Mouse (Mus musculus): ENCODE measurements at regions not wholly inside any gene's neighbourhood (a gene's known extent, or its start where the extent isn't known, plus 50 kb on each side); places are given as distances from the start of the nearest gene placed in this dataset.
A peak's percentile ranks its signal among the peaks of the same experiment; 100 is the strongest.

- peak overlapping the region; percentile 70 for H3K4me3 ChIP-seq (ENCODE audit: control insufficient read depth, insufficient read depth, low read length)
- H3K27me3 ChIP-seq (ENCODE audit: control insufficient read depth, insufficient read depth, low read length) = no peaks in the 10 kb centered on the region
- TF ChIP-seq POLR2A (IDR thresholded peaks at IDR 0.05; ENCODE audit: control insufficient read depth, extremely low read depth, insufficient read depth, low read length, poor library complexity) (peak; percentile 83), CTCF (IDR thresholded peaks at IDR 0.05; ENCODE audit: borderline replicate concordance, control insufficient read depth, extremely low read depth, insufficient read depth, low read length, poor library complexity) (peak; percentile 50; the same call in 1 of the 2 replicates)
- under 1% methylated on average over 58 of the region's 58 CpGs for WGBS
- no peaks in the 10 kb centered on the region for H3K36me3 ChIP-seq (ENCODE audit: control insufficient read depth, insufficient read depth, low read length)
- H3K27ac ChIP-seq (ENCODE audit: control insufficient read depth, insufficient read depth, low read length) = peak overlapping the region; percentile 88
- peaks cover 4% of the 10 kb centered on the region for H3K4me1 ChIP-seq (replicated peaks; ENCODE audit: control insufficient read depth, insufficient read depth, low read length)
- DNase-seq = peak; percentile 100
Measured at GRCm38 (mm10) chr15:85634322-85635141, 52.3 kb upstream of the Wnt7b start.

GRCm38 (mm10) chr15:85635425-85635824 is 53.2 kb upstream of the Wnt7b start:
- no peaks in the 10 kb centered on the region for H3K36me3 ChIP-seq (ENCODE audit: control insufficient read depth, insufficient read depth, low read length)
- H3K4me1 ChIP-seq (replicated peaks; ENCODE audit: control insufficient read depth, insufficient read depth, low read length) = peaks cover 4% of the 10 kb centered on the region
- H3K27me3 ChIP-seq (ENCODE audit: control insufficient read depth, insufficient read depth, low read length) = no peaks in the 10 kb centered on the region
- 87% methylated on average over 6 of the region's 6 CpGs for WGBS
- no peak for DNase-seq
- no peak for TF ChIP-seq CTCF (IDR thresholded peaks at IDR 0.05; ENCODE audit: borderline replicate concordance, control insufficient read depth, extremely low read depth, insufficient read depth, low read length, poor library complexity)
- TF ChIP-seq POLR2A (IDR thresholded peaks at IDR 0.05; ENCODE audit: control insufficient read depth, extremely low read depth, insufficient read depth, low read length, poor library complexity) = no peak
- peak overlapping the region; percentile 88; the same call in 1 of the 2 replicates for H3K27ac ChIP-seq (ENCODE audit: control insufficient read depth, insufficient read depth, low read length)
- H3K4me3 ChIP-seq (ENCODE audit: control insufficient read depth, insufficient read depth, low read length) = no peak overlapping the region

DNA sequence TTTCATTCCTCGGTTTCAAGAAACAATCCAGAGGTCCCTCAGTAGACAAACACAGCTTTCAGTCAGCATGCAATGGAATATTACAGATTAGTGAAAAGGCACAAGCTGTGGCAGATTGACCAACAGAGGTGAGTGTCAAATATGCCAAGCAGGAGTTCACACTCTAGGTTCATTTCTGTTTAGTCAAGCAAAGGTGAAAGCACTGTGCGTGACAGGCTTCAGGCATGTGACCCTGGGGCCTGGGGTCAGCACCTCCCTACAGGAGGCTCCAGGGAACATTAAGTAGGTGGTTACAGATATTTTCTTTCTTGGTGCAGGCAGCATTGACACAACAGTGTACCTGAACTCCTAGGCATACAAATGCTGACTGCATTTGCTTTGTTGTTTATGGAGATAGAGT is 57.3 kb upstream of the Wnt7b start:
- WGBS = 100% methylated on average over 2 of the region's 2 CpGs
- DNase-seq = no peak
- TF ChIP-seq CTCF (IDR thresholded peaks at IDR 0.05; ENCODE audit: borderline replicate concordance, control insufficient read depth, extremely low read depth, insufficient read depth, low read length, poor library complexity) = no peak
- no peak for TF ChIP-seq POLR2A (IDR thresholded peaks at IDR 0.05; ENCODE audit: control insufficient read depth, extremely low read depth, insufficient read depth, low read length, poor library complexity)

GRCm38 (mm10) chr15:85641120-85642080 is 59.1 kb upstream of the Wnt7b start:
- peaks cover 6% of the 10 kb centered on the region for H3K4me1 ChIP-seq (replicated peaks; ENCODE audit: control insufficient read depth, insufficient read depth, low read length)
- no peak for DNase-seq
- H3K27ac ChIP-seq (ENCODE audit: control insufficient read depth, insufficient read depth, low read length) = no peak overlapping the region

More for the DNA sequence above, 57.3 kb upstream of the Wnt7b start:
- Histone ChIP-seq H3K27me3 (ENCODE audit: control insufficient read depth, insufficient read depth, low read length) (no peaks in the 10 kb centered on the region), H3K4me3 (ENCODE audit: control insufficient read depth, insufficient read depth, low read length) (no peak overlapping the region), H3K27ac (ENCODE audit: control insufficient read depth, insufficient read depth, low read length) (no peak overlapping the region), H3K4me1 (replicated peaks; ENCODE audit: control insufficient read depth, insufficient read depth, low read length) (peaks cover 4% of the 10 kb centered on the region), H3K36me3 (ENCODE audit: control insufficient read depth, insufficient read depth, low read length) (no peaks in the 10 kb centered on the region)

DNA sequence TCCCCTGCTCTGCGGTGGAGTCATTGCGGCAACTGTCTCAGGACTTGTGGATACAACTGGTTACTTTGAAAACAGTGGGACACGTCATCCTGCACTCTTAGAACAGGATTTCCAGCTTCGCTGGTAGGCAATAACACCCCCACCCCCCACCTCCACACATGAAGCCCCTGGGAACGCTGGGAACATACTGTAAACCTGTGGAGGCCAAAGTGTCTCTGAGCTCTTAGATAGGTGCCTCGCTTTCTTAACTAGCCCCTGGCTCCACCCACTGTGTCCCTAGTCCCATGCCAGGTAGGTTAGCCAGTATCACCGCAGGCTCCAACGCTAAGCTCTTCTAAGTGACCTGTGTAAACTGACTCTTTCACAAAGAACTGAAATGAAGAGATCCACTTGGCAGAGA is 63.1 kb upstream of the Wnt7b start:
- H3K27ac ChIP-seq (ENCODE audit: control insufficient read depth, insufficient read depth, low read length) = peak overlapping the region; percentile 56; the same call in 1 of the 2 replicates
- no peaks in the 10 kb centered on the region for H3K36me3 ChIP-seq (ENCODE audit: control insufficient read depth, insufficient read depth, low read length)
- H3K4me3 ChIP-seq (ENCODE audit: control insufficient read depth, insufficient read depth, low read length) = peak overlapping the region; percentile 74
- no peak for DNase-seq
- 62% methylated on average over 8 of the region's 8 CpGs for WGBS
- TF ChIP-seq CTCF (IDR thresholded peaks at IDR 0.05; ENCODE audit: borderline replicate concordance, control insufficient read depth, extremely low read depth, insufficient read depth, low read length, poor library complexity) = no peak
- no peak for TF ChIP-seq POLR2A (IDR thresholded peaks at IDR 0.05; ENCODE audit: control insufficient read depth, extremely low read depth, insufficient read depth, low read length, poor library complexity)
- H3K4me1 ChIP-seq (replicated peaks; ENCODE audit: control insufficient read depth, insufficient read depth, low read length) = peaks cover 32% of the 10 kb centered on the region
- H3K27me3 ChIP-seq (ENCODE audit: control insufficient read depth, insufficient read depth, low read length) = no peaks in the 10 kb centered on the region

More at GRCm38 (mm10) chr15:85641120-85642080, 59.1 kb upstream of the Wnt7b start:
- 88% methylated on average over 15 of the region's 15 CpGs for WGBS
- no peak for TF ChIP-seq CTCF (IDR thresholded peaks at IDR 0.05; ENCODE audit: borderline replicate concordance, control insufficient read depth, extremely low read depth, insufficient read depth, low read length, poor library complexity)
- TF ChIP-seq POLR2A (IDR thresholded peaks at IDR 0.05; ENCODE audit: control insufficient read depth, extremely low read depth, insufficient read depth, low read length, poor library complexity) = no peak
- Histone ChIP-seq H3K4me3 (ENCODE audit: control insufficient read depth, insufficient read depth, low read length) (no peak overlapping the region), H3K36me3 (ENCODE audit: control insufficient read depth, insufficient read depth, low read length) (no peaks in the 10 kb centered on the region), H3K27me3 (ENCODE audit: control insufficient read depth, insufficient read depth, low read length) (no peaks in the 10 kb centered on the region)
